Mouse (Mus musculus): ENCODE measurements around the gene Ikbip.

Gene Ikbip

DNA sequence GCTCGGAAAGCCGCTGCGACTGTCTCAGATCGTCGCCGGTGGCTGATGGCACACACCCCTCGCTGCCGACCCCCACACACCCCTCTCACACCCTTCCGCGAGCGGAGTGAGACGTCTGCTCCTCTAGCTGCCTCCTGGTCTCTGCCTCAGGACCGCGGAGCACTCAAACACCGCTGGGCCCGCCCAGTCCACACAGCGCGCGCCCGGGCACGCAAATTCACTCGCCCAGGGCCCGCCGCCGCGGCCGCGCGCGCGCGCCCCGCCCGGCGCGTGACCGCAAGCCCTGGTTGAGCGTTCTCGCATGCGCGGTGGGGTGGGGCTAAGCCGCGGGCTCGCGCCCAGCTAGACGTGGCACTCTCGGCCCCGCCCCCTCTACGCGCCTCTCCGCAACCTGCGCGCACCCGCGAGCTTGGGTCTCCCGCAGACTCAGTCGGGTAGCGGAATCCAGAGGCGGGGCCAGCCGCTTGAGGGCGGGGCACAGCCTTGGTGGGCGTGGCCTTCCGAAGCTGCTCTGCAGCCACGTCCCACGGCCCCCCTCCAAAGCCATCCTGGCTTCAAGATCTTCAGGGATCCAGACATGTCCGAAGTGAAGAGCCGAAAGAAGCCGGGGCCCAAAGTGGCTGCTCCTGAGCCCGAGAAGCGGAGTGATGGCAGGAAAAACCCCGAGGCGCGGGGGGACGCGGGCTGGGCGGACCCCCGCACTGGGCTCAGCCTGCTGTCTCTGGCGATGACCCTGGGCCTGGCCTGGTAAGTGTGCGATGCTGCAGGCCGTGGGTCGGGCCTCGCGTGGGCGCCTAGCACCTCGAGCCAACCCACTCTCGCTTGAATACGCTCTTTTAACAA is at the start of gene Ikbip, which contains the start of gene Apaf1:
Ikbip (plus strand) TSS at position 391 of the 843 bp plus-strand sequence.
Apaf1 (minus strand) TSS at position 221 of the 843 bp plus-strand sequence.
- DNase-seq: peak; percentile 99

DNA sequence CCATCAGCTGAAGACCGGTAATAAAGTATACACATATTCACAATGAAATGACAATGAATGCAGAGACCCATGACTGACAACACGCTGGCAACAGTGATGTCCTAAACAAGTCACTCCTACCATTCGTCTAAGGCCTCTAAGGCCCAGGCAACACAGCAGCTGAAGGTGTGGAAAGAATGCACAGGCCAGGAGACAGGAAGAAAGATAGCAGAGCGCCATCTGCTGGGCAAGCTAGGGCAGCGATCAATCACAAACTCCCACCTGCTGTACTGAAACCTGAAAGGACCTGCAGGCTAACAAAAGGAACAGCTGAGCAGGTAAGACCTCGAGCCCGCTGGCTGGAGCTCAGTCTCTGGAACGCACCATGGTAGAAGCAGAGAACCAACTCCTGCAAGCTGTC is 48.8 kb upstream of the Ikbip start:
- DNase-seq: peak; percentile 79

GRCm38 (mm10) chr10:91049696-91050095 is 33.0 kb upstream of the Ikbip start:
- DNase-seq: no peak

DNA sequence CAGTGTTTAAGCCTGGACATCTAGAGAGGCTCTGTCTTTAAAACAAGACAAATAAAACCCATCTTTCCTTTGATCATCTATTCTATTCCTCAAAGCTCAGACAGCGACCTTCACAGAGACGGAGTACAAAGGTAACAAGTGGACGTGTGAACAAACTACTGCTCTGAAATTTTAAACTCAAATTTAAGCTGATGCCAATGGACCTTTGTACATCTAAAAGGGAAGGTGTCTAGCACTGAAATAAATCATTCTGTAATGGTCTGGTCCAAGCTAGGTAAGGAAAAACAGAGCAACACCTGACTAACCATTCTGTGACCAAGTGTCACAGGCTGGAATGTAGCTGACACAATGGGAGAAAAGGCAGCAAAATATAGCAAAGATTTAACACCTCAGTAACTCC is 31.6 kb upstream of the Ikbip start:
- DNase-seq: no peak

- DNase-seq: no peak
Observed at GRCm38 (mm10) chr10:91052734-91053133, 30.0 kb upstream of the Ikbip start.

- peak; percentile 67 for DNase-seq
Observed at GRCm38 (mm10) chr10:91060742-91061141, 22.0 kb upstream of the Ikbip start.

DNA sequence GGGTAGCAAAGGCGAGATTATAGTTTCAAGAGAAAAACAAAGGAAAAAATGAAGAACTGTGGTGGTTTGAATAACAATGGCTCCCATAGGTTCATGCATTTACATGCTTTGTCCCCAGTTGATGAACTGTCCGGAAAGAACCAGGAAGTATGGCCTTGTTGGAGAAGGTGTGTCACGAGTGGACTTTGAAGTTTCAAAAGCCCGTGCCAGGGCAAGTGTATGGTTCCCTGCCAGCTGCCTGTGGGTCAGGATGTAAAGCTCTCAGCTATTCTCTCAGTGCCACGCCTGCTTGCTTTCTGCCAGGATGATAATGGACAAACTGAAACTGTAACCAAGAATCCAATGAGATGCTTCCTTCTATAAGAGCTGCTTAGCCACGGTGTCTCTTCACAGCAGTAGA is 20.4 kb upstream of the Ikbip start:
- no peak for DNase-seq

- peak; percentile 41 for DNase-seq
Observed at GRCm38 (mm10) chr10:91071768-91072167, 11.0 kb upstream of the Ikbip start.

- no peak for DNase-seq
Observed at GRCm38 (mm10) chr10:91073345-91073744, 9.4 kb upstream of the Ikbip start.

DNA sequence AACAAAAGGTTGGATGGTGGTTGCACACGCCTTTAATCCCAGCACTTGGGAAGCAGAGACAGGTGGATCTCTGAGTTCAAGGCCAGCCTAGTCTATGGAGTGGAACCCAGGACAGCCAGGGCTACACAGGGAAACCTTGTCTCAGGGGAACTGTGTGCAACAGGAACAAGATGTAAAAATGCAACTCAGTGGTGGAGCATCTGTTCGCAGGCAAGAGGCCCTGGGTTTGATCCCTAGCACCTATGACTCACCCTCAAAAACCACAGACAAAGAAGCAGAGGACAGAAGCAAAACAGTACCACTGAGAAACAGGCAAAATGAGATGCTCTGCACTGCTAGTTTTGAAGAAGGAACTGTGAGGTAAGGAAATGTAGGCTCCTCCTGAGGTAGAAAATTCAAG is 6.1 kb upstream of the Ikbip start:
- DNase-seq: no peak

DNA sequence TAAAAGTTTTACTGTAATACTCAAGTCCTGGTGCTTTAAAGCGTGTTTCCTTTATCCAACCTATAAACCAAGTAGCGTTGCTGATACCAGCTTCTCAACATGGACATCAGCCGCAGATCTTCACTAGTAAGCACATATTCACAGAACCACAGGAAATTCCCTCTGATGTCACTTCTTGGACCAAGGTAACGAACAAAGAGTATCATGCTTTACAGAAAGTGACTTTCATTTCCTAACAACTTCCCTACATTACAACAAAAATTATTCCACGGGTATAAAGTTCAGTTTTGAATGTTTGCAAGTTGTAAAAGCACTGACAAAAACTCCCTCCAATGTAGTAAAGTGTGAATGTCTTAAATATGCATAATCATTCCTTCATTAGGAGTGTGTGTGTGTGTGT is 2.2 kb upstream of the Ikbip start:
- DNase-seq: no peak

DNA sequence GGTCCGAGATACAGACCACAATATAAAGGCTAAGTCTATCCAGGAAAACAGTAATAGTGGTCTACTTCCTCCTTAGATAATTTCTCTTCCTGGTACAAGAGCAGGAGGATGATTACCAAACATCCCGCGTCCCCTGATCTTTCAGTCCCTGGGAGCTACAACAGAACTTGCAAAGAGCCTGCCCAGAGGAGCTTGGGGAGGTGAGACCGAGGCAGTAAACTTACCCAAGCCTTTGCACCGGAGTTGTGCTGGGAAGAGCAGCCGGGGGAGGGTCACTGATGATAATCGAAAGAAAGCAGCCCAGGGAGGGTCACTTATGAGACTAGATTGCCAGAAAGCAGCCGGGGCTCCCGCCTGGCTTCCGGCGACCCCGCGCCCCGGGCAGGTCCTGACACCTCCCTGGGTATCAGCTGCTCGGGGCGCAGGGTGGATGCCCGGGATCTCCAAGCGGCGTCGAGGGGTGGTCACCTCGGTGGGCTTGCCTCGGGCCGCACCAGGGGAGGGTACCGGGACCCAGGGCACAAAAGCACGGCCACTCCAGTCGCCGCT is 707 bp upstream of the Ikbip start:
- no peak for DNase-seq

DNA sequence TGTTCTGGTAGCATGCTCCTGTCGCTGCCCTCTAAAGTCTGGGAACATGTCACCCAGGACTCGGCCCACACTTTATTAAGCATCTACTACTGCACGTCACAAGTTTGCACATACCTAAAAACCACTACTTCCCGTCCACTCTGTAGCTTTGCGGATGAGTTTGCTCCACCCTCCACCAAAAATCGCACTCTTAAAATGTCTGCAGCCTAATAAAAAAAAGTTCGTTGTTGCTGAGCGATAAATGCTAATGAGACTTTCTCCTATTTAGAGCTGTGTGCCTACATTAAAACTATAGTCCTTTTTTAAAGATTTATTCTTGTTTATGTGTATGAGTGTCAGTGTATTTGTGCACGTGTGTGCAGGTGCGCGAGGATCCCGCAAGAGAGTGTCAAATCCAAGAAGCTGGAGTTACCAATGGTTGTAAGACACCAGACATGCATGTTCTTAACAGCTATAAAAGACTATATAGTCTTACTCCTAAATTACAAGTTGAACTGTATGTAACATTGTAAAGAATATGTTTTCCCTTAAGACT is 720 bp downstream of the Ikbip start:
- no peak for DNase-seq

- no peak for DNase-seq
Observed at GRCm38 (mm10) chr10:91092812-91093211, 10.1 kb downstream of the Ikbip start.

- no peak for DNase-seq
Observed at GRCm38 (mm10) chr10:91094251-91095104, 11.7 kb downstream of the Ikbip start.

- no peak for DNase-seq
Observed at GRCm38 (mm10) chr10:91098056-91098455, 15.3 kb downstream of the Ikbip start.

- DNase-seq: no peak
Observed at GRCm38 (mm10) chr10:91100101-91100500, 17.4 kb downstream of the Ikbip start.

- DNase-seq: no peak
Observed at GRCm38 (mm10) chr10:91101936-91102335, 19.2 kb downstream of the Ikbip start.

DNA sequence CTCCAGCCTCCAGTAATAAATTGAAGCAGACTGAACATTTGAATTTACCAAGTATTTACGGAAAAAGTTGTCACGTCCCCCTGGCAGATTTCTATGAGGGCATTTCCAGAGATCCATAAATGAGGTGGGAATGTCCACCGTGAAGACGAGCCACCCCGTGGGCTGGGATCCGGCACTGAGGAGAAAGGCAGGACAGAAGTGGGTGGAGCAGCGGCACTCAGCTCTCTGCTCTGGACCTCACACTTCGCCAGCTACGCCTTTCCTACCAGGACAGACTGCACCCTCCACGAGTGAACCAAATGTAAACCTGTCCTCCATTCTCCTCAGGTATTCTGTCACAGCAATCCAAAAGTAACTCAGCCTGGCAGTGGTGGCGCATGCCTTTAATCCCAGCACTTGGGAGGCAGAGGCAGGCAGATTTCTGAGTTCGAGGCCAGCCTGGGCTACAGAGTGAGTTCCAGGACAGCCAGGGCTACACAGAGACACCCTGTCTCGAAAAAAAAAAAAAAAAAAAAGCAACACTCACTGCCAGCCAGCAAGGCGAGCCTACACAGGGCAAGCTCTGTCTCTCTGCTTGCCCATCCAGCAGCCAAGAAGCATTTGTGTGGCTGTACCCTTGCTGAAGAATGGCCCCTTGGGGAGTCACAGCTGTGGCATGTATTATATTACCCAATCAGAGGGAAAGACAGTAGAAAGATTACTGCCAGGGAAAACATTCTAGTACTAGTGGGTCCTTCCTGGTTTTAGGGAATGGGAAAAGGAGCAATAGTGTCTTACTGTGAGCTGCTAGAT is 20.3 kb downstream of the Ikbip start:
- no peak for DNase-seq

GRCm38 (mm10) chr10:91105981-91106380 is 23.2 kb downstream of the Ikbip start:
- no peak for DNase-seq

- no peak for DNase-seq
Observed at GRCm38 (mm10) chr10:91109841-91110240, 27.1 kb downstream of the Ikbip start.

DNA sequence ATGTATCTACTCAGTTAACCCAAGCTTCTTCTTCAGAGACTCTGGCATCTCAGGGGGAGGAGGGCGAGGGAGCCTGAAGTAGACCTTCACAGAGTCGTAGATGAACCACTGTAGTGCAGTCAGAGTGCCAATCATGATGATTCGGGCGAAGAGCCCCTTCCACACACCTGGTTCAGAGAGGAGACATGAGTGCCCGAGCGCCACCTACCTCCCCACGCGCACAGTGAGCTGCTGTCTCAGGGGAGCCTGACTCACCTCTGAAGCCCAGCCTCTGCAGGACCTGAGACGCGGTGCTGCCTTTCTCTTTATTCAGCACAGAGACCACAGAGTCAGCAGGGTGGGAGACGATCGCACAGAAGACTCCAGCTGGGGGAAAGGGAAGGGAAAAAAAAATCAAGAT is 34.2 kb downstream of the Ikbip start:
- DNase-seq: no peak
